Mouse (Mus musculus) forebrain, postnatal 0 days (tissue): ENCODE data around the gene Fmo5. TPM values are rescaled to one million over a fixed set of nuclear protein-coding genes. Genes with fewer than 3 reads are reported as not detected.

Experiments used
- ATAC-seq: fragments of 200-750 bp; cut with Nextera tagmentation; 2 replicates; pipeline ENCODE4 v1.8.0; 2017; ENCODE audit warnings: mild to moderate bottlenecking, moderate library complexity
- DNase-seq: peaks from one replicate; pipeline ENCODE4 v3.0.0-alpha.2; 2015
- H3K27ac ChIP-seq: fragments of 300-500 bp; sonication (generic); 2 replicates; pipeline ENCODE4 v1.5.1; 2014; ENCODE audit warnings: low read depth, mild to moderate bottlenecking, antibody characterized with exemption, low read length, moderate library complexity, mixed read lengths
- H3K27me3 ChIP-seq: fragments of 300-500 bp; sonication (generic); 2 replicates; pipeline ENCODE4 v1.6.1; 2014; ENCODE audit warnings: mild to moderate bottlenecking, low read length, mixed read lengths; ENCODE audit not compliant: insufficient read depth
- H3K36me3 ChIP-seq: fragments of 300-500 bp; sonication (generic); 2 replicates; pipeline ENCODE4 v1.6.1; 2014; ENCODE audit warnings: mild to moderate bottlenecking, moderate library complexity; ENCODE audit not compliant: insufficient read depth
- H3K4me1 ChIP-seq: fragments of 300-500 bp; sonication (generic); 2 replicates; pipeline ENCODE4 v1.6.1; 2014; ENCODE audit warnings: antibody characterized with exemption; ENCODE audit not compliant: insufficient read depth
- H3K4me2 ChIP-seq: fragments of 300-500 bp; sonication (generic); 2 replicates; pipeline ENCODE4 v1.6.1; 2014; ENCODE audit warnings: low read depth, mild to moderate bottlenecking, moderate library complexity
- H3K4me3 ChIP-seq: fragments of 300-500 bp; sonication (generic); 2 replicates; pipeline ENCODE4 v1.5.1; 2014; ENCODE audit warnings: low read depth, low read length, mixed read lengths
- H3K9ac ChIP-seq: fragments of 300-500 bp; sonication (generic); 2 replicates; pipeline ENCODE4 v1.6.1; 2014; ENCODE audit warnings: mild to moderate bottlenecking
- H3K9me3 ChIP-seq: fragments of 300-500 bp; sonication (generic); 2 replicates; pipeline ENCODE4 v1.6.1; 2016; ENCODE audit warnings: low read length
- CTCF ChIP-seq: sonication (generic); IDR thresholded peaks from 2 replicates; pipeline ENCODE4 v1.5.1; 2016; ENCODE audit warnings: antibody characterized with exemption, control low read depth, low read depth
- WGBS: fragments of 180-500 bp; shearing (Covaris S2); extraction: QIAGEN DNeasy Blood & Tissue Kit; methylation state at CpG from one replicate; pipeline ENCODE4 v1.1.7; 2014; 5-methylcytosine and 5-hydroxymethylcytosine counted together
- microRNA-seq, 2 experiments: library from miRNA; unstranded; fragments of <30 nt; microRNA quantifications; one replicate each; pipeline ENCODE4; 2016
- polyA plus RNA-seq: library from polyadenylated mRNA; unstranded; fragments of >200 nt; fragmentation: Nextera tagmentation; extraction: Ambion mirVana; gene quantifications from 2 replicates; pipeline ENCODE4 v1.2.1, GENCODE M21; 2015
- total RNA-seq: library from RNA; depleted of rRNA; stranded (reverse); fragments of >200 nt; gene quantifications from 2 replicates; pipeline ENCODE4 v1.2.3, GENCODE M21; 2014; rRNA removed

Fmo5 gene
- total and polyA plus RNA-seq, 2 experiments from 2014 or later = 0.76 to 1.2 TPM

DNA sequence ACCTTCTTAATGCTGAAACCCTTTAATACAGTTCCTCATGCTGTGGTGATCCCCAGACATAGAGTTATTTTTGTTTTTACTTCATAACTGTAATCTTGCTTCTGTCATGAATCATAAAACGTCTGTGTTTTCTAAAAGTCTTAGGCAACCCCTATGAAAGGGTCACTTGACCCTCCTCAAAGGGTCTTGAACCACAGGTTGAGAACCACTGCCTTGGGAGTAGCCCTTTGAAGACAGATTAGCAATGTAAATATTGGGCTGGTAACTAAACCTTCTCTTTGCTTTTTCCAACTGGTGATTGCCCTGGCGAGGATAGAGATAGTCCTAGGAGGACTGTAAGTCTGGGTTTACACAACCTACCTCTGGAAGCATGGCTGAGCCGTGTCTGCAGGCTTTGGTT is 72.6 kb downstream of the Fmo5 start:
- ATAC-seq = no peak
- no peaks in the 10 kb centered on the region for H3K9me3 ChIP-seq
- DNase-seq = no peak
- no peaks in the 10 kb centered on the region for H3K27me3 ChIP-seq
- no peak overlapping the region for H3K9ac ChIP-seq
- H3K36me3 ChIP-seq = peaks cover 48% of the 10 kb centered on the region
- TF ChIP-seq CTCF = no peak
- H3K4me1 ChIP-seq = no peaks in the 10 kb centered on the region
- H3K4me3 ChIP-seq = no peak overlapping the region
- no peak overlapping the region for H3K27ac ChIP-seq
- WGBS = 75% methylated on average over 3 of the region's 3 CpGs
- H3K4me2 ChIP-seq = no peak overlapping the region

DNA sequence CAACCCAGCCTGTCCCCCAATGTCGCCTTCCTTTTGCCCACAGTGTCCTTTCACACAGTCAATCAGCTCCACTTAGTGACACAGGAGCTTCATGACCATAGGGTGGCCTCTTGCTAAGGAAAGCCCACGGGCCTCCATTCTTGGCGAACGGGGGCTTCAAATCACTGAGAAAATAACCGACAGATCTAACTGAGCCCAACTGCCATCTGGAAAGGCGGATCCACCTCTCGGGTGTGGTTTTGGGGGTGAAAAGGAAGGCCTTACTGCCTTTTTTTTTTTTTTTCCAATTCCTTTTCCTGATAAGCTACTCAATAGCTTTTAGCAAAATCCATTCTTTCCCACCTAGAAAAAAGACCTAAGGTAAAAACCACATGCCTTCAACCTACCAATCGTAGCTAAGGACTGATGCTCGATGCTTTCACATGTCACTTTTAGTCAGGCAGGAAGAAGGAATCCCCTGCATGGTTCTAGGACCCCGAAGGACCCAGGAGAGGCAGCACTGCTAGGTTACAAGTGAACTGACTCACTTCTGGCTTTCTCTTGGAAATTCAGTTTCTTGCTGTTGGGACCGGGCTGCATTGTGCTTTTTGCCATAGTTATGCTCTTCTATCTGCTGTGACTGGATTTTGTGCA is 74.0 kb downstream of the Fmo5 start:
- Histone ChIP-seq H3K27me3 (no peaks in the 10 kb centered on the region), H3K4me3 (no peak overlapping the region), H3K9me3 (no peaks in the 10 kb centered on the region), H3K4me1 (no peaks in the 10 kb centered on the region), H3K4me2 (no peak overlapping the region), H3K27ac (no peak overlapping the region), H3K36me3 (peaks cover 37% of the 10 kb centered on the region), H3K9ac (no peak overlapping the region)
- DNase-seq (no peak), ATAC-seq (no peak)
- no peak for TF ChIP-seq CTCF
- 94% methylated on average over 11 of the region's 11 CpGs for WGBS

Small RNAs within 50 kb of the gene (microRNA-seq; reads per million reads assigned to microRNA genes)
- 0 reads per million in 2 experiments for gene Mir7225

Other genes with a start within 250 kb of the Fmo5 start
- gene Olfr1402, start 206.8 kb upstream of the Fmo5 start, total RNA-seq = not detected in 2 replicates
- not detected in 2 replicates for gene Olfr1402, start 206.8 kb upstream of the Fmo5 start, polyA plus RNA-seq
- 6.2 and 6.9 TPM in 2 replicates for gene Chd1l, start 18.6 kb upstream of the Fmo5 start, total RNA-seq
- gene Chd1l, start 18.6 kb upstream of the Fmo5 start, polyA plus RNA-seq = 5.7 and 7.6 TPM in 2 replicates
- gene Prkab2, start 29.4 kb downstream of the Fmo5 start, total RNA-seq = 24.5 and 24.9 TPM in 2 replicates
- gene Prkab2, start 29.4 kb downstream of the Fmo5 start, polyA plus RNA-seq = 12.7 and 18.1 TPM in 2 replicates
- gene Gm17651, start 45.9 kb downstream of the Fmo5 start, total RNA-seq = not detected in 2 replicates
- gene Gm17651, start 45.9 kb downstream of the Fmo5 start, polyA plus RNA-seq = not detected in 2 replicates